Mouse (Mus musculus) MEL (cell line): ENCODE data around the gene Lama1.
A peak's percentile ranks its signal among the peaks of the same experiment; 100 is the strongest.

ENCODE experiments used
- CHD2 ChIP-seq: IDR thresholded peaks from 2 replicates; pipeline ENCODE4 v1.6.1; 2011; ENCODE audit warnings: low read length, improper control_type of control experiment
- CTCF ChIP-seq, 3 experiments: IDR thresholded peaks in 2 of 3; conservative IDR thresholded peaks in 1 of 3; 2 replicates each; pipeline ENCODE4 v1.5.1; 2011 to 2012; ENCODE audit warnings: low read length in 3 of 3, low read depth in 2 of 3, mild to moderate bottlenecking in 2 of 3, improper control_type of control experiment in 1 of 3, inconsistent platforms in 1 of 3, mixed read lengths in 1 of 3, moderate library complexity in 1 of 3; ENCODE audit not compliant: control insufficient read depth in 1 of 3, insufficient read depth in 1 of 3, poor library complexity in 1 of 3, severe bottlenecking in 1 of 3
- EP300 ChIP-seq, 2 experiments: IDR thresholded peaks; 2 replicates each; pipeline ENCODE4 v1.6.1; 2011; ENCODE audit warnings: improper control_type of control experiment in 2 of 2, low read length in 2 of 2, low read depth in 1 of 2, mild to moderate bottlenecking in 1 of 2
- GABPA ChIP-seq: IDR thresholded peaks from 2 replicates; pipeline ENCODE4 v1.6.1; 2012; ENCODE audit warnings: low read depth, mild to moderate bottlenecking, inconsistent platforms, low read length, improper control_type of control experiment, moderate library complexity
- GATA1 ChIP-seq: IDR thresholded peaks from 2 replicates; pipeline ENCODE4 v1.6.1; 2011; ENCODE audit warnings: low read depth, low read length, improper control_type of control experiment
- HCFC1 ChIP-seq: IDR thresholded peaks from 2 replicates; pipeline ENCODE4 v1.6.1; 2012; ENCODE audit warnings: low read depth, mild to moderate bottlenecking, inconsistent platforms, low read length, improper control_type of control experiment, moderate library complexity
- KAT2A ChIP-seq: conservative IDR thresholded peaks from 2 replicates; pipeline ENCODE4 v1.6.1; 2012; ENCODE audit warnings: low read depth, low read length, improper control_type of control experiment, inconsistent platforms
- POLR2A ChIP-seq, 2 experiments: IDR thresholded peaks; 2 replicates each; pipeline ENCODE4 v1.6.1; 2011 to 2012; ENCODE audit warnings: low read length in 2 of 2, mild to moderate bottlenecking in 2 of 2, control low read depth in 1 of 2, improper control_type of control experiment in 1 of 2, low read depth in 1 of 2, moderate library complexity in 1 of 2; ENCODE audit not compliant: control insufficient read depth in 1 of 2, insufficient read depth in 1 of 2, poor library complexity in 1 of 2
- POLR2AphosphoS5 ChIP-seq: IDR thresholded peaks from 2 replicates; pipeline ENCODE4 v1.6.1; 2012; ENCODE audit warnings: low read depth, borderline replicate concordance, mild to moderate bottlenecking, inconsistent platforms, low read length, moderate library complexity, mixed read lengths
- RAD21 ChIP-seq: IDR thresholded peaks from 2 replicates; pipeline ENCODE4 v1.6.1; 2011; ENCODE audit warnings: mild to moderate bottlenecking, low read depth, low read length, improper control_type of control experiment
- RCOR1 ChIP-seq: IDR thresholded peaks from 2 replicates; pipeline ENCODE4 v1.6.1; 2012; ENCODE audit warnings: low read depth, mild to moderate bottlenecking, inconsistent platforms, low read length, improper control_type of control experiment
- SIN3A ChIP-seq: IDR thresholded peaks from 2 replicates; pipeline ENCODE4 v1.6.1; 2012; ENCODE audit warnings: low read length, improper control_type of control experiment, inconsistent platforms

DNA sequence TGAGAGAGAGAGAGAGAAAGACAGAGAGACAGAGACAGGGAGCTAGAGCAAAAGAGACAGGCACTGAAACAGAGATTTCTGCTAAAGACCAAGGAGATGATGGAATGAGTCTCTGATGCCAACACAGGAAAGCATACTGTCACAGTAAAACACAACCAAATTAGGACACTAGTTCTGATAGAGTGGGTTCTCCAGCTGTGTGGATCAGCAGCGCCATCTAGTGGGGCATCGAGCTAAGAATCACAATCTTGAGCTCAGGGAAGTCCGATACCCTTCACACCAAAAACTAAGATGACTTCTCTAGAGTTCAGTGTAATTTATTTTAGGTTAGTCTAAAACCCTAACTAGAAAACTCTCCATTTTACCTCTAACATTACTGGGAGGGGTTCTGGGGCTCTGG lies 29.1 kb upstream of the Lama1 start:
- TF ChIP-seq CTCF (IDR thresholded peaks at IDR 0.05 in 2 of 3, conservative IDR thresholded peaks at IDR 0.05 in 1 of 3; ENCODE audit: control insufficient read depth in 1 of 3, insufficient read depth in 1 of 3, low read depth in 2 of 3, low read length in 3 of 3, poor library complexity in 1 of 3, severe bottlenecking in 1 of 3) (peak; percentile 17 to 29 (median 21); a peak in 2 of 6 replicates), POLR2AphosphoS5 (no peak), POLR2A (IDR thresholded peaks at IDR 0.05; ENCODE audit: control insufficient read depth in 1 of 2, insufficient read depth in 1 of 2, low read depth in 1 of 2, low read length in 2 of 2, poor library complexity in 1 of 2) (no peak), RAD21 (peak; percentile 4), GATA1 (no peak), GABPA (no peak), HCFC1 (no peak), CHD2 (no peak), SIN3A (no peak), RCOR1 (no peak), KAT2A (no peak), EP300 (IDR thresholded peaks at IDR 0.05; ENCODE audit: low read depth in 1 of 2, low read length in 2 of 2) (no peak)
